Mouse (Mus musculus): ENCODE data around the gene Nfatc3. TPM values are rescaled to one million over a fixed set of nuclear protein-coding genes. Genes with fewer than 3 reads are reported as not detected.
A peak's percentile ranks its signal among the peaks of the same experiment; 100 is the strongest.

The Nfatc3 gene
- polyA plus RNA-seq, 3 experiments from 2014 or later: 35.1 to 41.7 (median 37.1) TPM

DNA sequence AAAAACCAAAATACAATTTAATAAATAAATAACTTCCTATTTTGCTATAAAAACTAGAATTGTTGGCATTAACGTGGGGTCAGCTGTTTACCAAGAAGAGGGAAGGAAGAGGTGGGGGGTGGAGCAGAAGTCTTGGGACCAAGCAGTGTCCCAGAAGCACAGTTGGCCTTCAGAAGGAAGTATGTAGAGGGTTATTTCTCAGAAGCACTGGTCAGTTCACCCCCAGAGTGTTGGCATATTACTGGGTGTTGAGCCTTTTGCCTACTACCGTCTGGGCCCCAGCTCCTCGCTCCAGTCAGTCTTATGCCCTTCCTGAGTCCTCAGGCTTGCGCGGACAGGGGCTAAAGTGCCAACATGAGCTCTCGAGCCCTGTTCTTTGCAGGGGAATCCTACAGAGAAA lies 90.4 kb downstream of the Nfatc3 start:
- no peak for ATAC-seq

DNA sequence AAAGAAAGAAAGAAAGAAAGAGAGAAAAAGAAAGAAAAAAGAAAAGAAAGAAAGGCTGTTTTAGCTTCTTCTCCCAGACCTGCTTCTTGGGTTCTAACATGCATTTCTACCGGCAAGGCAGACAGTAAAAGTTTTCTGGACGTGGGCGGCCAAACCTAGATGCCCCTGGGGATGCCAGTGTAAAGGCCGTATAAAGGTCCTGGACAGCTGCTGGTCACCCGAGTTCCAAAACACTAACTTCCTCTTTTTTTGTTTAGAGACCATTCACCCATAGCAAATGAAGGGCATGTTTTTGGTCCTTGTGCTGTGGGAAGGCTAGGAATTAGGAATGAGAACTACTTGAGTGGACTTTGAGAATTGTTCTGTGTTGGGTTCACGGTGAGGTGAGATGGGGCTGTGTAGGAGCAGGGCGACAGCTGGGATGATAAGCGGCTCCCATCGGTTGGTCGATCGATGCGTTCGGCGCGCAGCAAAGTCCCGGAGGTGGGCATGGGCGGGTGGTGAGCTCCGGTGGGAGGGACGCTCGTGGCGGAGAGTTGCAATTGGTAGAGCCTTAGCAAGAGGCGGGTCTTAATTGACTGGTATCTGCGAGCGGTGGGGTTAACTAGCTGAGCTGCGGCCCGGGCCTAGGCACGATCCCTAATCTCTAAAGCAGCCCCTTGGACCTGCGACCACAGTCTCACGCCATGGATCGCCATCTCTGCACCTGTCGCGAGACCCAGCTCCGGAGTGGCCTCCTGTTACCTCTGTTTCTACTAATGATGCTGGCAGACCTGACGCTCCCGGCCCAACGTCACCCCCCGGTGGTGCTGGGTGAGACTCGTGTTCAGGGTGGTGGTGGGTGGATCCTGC lies 91.4 kb downstream of the Nfatc3 start, which contains the start of gene Pla2g15:
TSS of gene Pla2g15 (plus strand) at position 599 of the 852 bp plus-strand sequence.
- ATAC-seq: peak; percentile 100

DNA sequence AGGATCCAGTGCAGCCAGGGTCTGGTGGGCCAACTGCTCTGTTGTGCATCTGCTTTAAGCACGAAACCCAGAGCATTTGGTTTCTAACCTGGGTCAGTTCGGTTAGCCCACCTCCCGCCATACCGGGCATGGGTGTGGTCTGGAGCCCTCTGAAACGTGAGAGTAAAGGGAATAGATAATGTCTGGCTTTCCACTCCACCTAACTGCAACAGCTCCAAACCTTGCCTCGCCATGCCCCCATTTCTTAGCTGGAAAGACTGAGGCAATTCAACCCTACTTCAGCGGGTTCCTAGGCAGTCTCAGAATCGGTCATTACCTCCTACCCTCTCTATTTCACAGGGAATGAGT lies 92.0 kb downstream of the Nfatc3 start:
- no peak for ATAC-seq

DNA sequence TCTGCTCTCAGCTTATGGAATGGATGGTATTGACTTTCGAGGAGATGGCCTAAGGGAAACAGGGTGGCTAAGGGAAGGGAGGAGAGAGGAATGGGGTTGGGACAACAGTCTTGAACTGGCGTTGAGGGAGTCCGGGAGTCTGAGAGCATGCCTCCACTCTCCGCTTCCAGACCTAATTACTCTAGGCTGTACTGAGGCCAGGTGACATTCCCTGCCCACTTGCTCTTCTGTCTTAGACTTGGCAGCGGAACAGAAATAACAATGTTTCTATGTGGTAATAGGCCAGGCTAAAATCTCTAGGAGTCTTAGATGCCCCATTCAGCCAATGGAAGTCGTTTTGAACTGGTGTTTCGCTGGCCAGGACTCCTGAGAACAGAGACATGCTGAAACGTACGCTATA lies 92.4 kb downstream of the Nfatc3 start:
- no peak for ATAC-seq

DNA sequence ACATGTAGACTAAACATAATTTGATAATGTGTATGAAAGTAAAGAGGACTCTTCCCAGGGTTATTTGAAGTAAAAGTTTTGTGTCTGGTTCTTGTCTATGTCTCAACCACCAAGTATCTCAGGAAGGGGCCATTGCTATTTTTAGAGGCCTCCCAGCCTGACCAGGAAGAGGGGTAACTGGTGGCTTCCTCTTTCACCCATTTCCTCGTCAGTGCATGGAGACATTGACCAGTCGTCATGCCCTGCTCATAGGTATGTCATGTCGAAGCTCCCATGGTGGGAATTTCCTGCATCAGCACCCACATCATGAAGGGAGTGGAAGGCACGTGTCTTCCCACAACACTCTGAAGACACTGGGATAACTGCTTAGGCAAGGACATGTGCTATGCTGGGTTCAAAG lies 94.2 kb downstream of the Nfatc3 start:
- ATAC-seq: no peak

DNA sequence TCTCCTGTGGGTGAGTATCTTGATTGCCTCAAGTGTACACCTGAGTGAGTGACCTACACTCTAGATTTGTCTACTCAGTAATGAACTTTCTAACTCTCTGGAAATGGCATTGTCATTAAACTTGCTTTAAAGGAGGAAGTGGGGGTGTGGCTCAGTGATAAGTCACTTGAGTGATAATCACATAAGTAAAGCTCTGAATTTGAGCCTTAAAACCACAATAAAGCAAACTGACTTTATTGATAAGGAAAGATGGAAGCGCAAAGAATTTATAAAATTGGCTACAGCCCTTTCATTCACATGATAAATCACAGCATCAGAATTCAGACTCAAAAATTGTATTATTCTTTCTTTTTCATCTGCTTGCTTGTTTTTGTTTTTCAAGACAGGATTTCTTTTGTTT lies 98.8 kb downstream of the Nfatc3 start:
- ATAC-seq: no peak

DNA sequence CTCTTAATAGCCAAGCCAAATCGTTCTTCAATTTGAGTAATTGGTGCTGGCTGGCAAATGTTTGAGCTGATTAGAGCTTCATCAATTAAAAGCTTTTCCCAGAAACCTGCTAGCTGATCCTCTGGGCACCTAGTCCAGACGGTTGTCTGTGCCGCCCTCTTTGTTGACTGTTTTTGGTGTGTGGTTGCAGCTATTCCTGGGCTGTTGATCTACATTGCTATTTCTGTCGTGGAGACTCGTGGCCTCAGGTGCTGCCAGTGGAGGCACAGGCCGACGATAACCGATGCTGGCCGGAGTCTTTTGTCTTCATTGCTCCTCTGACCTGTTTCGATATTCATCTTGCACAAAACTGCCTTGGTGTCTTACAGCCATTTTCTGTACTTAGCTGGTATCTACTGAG lies 99.7 kb downstream of the Nfatc3 start:
- no peak for ATAC-seq

DNA sequence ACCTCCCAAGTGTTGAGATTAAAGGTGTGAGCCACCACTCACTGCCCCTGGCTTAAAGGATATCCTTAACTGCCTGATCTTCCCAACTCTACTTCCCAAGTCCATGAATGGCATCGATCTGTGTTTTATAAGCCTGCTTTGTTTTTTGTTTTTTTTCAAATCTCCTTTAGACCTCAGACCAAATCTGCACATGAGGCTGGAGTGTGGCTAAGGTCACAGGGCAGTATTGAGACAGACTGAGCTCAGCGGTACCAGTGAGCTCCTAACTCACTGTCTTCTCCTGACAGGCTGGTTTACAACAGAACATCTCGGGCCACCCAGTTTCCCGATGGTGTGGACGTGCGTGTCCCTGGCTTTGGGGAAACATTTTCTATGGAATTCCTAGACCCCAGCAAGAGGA lies 101.2 kb downstream of the Nfatc3 start:
- ATAC-seq: no peak

DNA sequence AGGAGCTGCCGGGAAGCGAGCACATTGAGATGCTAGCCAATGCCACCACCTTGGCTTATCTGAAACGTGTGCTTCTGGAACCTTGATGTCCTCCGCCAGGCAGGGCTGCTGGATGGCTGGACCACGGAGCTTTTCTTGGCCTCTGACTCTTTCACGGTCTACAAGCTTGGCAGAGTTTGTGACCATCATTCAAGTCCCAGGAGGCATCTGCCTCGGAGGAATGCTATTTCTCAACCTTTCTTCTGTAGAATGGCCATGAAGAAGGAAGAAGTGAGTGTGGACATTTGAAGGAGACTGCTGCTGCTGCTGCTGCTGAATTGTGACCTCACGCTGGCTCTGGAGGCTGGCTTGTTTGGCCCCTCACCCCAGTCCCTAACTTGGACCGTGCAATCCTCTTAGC lies 104.6 kb downstream of the Nfatc3 start:
- no peak for ATAC-seq

DNA sequence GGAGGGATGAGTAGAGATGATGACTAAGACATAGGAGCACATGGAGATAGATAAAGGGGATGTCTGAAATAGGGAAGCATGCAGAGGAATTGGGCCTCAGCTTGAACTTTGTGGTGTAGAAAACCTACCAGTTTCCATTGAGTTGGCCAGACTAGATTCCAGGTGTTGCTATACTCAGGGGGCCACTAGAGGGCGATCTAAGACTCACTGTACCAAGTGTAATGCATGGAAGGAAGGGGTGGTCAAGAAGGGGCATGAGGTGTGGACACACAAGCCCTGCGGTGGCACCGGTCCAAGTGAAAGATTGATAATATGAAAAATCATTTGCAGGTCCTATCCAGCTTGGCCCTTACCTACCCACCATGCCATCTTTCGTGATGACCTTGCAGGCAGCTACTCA lies 106.8 kb downstream of the Nfatc3 start:
- no peak for ATAC-seq

DNA sequence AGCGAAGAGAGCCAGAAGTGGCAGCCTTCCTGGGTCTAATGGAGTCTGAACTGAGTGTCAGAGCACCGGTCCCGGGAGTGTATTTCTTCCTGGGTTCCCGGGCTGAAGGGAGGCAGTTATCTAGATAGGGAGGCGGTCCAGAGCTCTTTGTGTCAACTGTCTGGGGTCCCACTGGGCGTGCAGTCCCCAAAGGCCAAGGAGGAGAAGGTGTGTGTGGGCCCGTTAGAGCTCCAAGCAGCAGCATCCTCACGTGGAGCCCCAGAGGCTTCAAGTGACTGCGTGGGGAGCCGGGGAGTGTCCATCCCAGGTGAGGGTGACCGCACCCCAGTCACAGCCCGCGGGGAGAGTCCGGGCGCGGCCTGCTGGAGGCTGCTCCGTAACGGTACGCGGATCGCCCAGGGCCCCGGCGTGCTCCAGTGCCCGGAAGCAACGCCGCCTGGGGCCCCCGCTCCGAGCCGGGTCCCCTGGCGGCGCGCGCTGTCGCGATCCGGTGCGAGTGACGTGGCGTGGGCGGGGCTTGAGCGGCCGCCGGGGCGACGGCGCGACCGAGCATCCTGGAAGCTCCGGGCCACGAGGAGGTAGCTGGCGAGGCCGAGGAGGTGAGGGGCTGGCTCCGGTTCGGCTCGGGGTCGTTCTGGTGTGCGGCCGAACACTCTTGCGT lies 109.8 kb downstream of the Nfatc3 start, which contains the start of gene Slc7a6:
TSS of gene Slc7a6 (plus strand) at position 502 of the 661 bp plus-strand sequence.
- ATAC-seq: peak; percentile 83

DNA sequence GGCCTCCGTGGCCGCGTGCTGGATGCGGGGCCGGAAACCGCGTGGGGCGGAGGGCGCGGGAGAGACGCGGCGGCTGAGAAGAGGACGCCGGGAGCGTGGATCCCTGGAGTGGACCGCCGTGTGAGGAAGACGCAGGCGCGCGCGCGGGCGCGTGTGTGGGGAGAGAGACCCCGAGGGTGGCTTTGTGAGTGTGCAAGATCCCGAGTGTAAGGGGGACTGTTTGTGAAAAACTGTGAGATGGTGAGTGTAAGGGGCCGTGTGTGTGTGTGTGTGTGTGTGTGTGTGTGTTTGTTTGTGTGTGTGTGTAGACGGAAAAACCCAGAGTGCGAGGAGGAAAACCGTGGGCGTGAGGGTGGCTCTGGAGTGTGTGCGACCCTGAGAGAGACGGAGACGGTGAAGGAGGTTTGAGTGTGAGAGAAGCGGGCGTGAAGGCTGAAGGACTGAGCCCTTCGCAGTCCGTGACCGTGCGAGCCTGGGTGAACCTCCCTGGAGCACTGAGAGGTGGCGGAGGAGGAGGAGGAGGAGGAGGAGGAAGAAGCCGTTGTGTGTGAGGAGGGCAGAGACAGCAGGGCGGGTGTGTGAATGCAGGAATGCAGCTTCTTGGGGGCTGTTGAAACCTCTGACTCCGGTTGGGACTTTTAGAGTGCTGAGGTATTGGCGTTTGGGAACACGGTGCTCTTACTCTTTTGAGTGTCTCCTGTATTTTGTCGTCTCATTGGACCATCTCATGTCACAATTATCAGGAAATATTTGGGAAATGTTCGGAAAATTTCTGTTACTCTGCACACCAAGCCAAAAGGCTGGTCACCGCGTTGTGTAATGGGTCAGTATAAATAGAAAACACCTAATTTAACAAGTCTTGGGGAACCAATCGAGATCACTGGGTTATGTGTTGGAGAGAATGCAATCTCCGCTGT lies 110.6 kb downstream of the Nfatc3 start:
- peak; percentile 23 for ATAC-seq

DNA sequence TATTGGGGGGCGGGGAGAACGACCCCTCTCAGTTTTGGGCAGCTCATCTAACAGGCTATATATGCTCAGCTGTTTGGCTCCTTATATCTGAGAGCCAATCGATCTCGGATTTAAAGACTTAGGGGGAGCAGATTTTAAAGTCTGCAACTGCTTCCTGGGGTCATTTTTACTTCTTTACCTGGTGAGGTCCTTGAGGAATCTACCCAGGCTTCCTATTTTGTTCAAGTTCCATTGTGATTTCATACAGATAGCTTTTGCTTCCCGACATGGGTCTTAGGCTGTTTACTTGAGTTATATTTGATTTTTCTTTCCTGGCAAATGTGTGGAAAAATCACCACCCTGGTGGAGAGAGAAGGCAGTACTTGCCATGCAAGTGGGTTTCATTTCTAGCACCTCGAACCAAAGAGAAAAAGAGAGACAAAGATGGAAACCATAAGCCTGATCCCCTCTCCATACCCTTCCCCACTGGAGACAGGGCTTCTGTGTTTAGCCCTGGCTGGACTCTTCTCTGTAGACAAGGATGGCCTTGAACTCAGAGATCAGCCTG lies 111.4 kb downstream of the Nfatc3 start:
- ATAC-seq: no peak

DNA sequence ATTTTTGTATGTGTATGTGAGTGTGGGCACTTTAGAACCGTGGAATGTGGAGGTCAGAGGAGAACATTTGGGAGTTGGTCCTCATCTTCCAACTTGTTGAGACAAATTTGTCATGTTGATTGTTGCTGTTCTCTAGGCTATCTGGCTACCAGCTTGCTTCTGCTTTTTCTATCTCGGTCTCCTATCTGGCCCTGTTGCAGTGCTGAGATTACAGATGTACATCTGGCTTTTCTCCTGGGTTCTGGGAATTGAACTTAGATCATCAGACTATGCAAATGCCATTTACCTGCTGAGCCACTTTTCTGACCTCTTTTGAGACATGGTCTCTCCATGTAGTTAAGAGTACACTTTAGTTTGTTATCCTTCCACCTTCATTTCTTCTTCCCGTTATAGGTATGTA lies 114.9 kb downstream of the Nfatc3 start:
- ATAC-seq: no peak

DNA sequence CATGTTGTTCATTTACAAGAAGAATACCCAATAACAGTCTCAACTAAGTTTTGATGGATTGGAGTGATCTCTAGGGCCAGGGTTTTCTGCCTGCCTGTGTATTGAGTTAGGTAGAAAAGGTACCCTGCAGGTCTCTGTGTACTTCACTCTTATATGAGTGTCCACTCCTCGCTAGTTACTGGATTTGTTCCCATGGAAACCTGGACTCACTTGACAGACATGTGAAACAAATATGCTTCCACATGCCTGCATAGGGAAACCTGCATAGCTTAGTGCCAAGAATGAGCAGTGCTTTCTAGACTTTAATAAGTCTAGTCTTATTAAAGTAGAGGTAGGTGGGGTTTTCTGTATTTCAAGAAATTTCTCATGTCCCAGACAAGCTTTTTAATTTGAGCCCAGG lies 118.3 kb downstream of the Nfatc3 start:
- ATAC-seq: no peak

DNA sequence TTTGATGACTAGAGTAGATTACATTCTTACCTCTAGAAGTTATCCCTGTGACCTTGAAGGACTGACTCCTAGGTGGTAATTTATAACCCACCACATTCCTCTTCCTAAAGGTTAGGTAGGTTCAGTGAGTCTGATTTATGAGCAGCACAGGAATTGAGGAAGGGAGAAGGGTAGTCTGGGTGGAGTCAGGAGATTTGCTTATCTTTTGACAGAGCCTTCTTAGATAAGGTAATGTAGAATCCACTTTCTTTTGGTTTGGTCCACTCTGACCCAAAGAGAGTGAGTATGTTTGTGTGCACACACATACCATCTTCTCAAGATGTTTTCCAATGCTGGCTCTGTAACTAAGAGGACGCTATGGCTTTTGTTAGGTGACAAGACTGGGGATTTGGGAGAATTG lies 119.0 kb downstream of the Nfatc3 start:
- no peak for ATAC-seq

DNA sequence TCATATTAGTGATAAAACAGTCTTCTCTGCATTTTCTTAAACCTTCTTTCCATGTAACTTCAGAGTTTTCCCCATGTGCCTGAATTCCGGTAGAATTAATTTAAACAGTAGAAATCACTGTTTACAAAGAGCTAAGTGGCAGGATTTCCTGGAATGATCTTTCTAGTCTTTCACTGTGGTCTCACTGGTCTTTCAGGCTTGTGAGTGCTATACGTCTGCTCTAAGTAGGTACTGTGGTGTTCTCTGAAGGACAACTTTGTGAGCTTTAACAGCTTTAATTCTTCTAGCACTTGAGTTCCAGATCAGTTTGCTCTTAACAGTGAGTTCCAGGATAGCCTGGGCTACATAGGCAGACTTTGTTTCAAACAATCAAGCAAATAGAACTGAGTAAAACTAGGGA lies 119.8 kb downstream of the Nfatc3 start:
- ATAC-seq: no peak

Other genes with a start within 250 kb of the Nfatc3 start
- 1 to 10 TPM; 5.3 to 8.7 (median 5.9) TPM for gene Ranbp10, start 231.5 kb upstream of the Nfatc3 start, polyA plus RNA-seq (2017; shearing (Covaris generic))
- gene Tsnaxip1, start 231.1 kb upstream of the Nfatc3 start, polyA plus RNA-seq (2017; shearing (Covaris generic)): not detected
- 10 to 100 TPM; 13.8 to 22.1 (median 18.4) TPM for gene Cenpt, start 205.6 kb upstream of the Nfatc3 start, polyA plus RNA-seq (2017; shearing (Covaris generic))
- 1 to 10 TPM; 5.5 to 6.7 (median 6.0) TPM for gene Thap11, start 203.7 kb upstream of the Nfatc3 start, polyA plus RNA-seq (2017; shearing (Covaris generic))
- 10 to 100 TPM; 10.8 to 70.1 (median 13.0) TPM for gene Nutf2, start 198.3 kb upstream of the Nfatc3 start, polyA plus RNA-seq (2017; shearing (Covaris generic))
- 10 to 100 TPM; 28.1 to 41.1 (median 33.9) TPM for gene Edc4, start 178.0 kb upstream of the Nfatc3 start, polyA plus RNA-seq (2017; shearing (Covaris generic))
- 1 to 10 TPM in 2 of 3 experiments, not detected in 1; 1.2 to 1.8 TPM for gene Nrn1l, start 165.3 kb upstream of the Nfatc3 start, polyA plus RNA-seq (2017; shearing (Covaris generic))
- 10 to 100 TPM; 10.0 to 14.4 (median 11.1) TPM for gene Pskh1, start 158.4 kb upstream of the Nfatc3 start, polyA plus RNA-seq (2017; shearing (Covaris generic))
- 1 to 10 TPM; 3.0 to 4.1 (median 3.4) TPM for gene Ctrl, start 125.0 kb upstream of the Nfatc3 start, polyA plus RNA-seq (2017; shearing (Covaris generic))
- 100 to 1,000 TPM; 368 to 388 (median 373) TPM for gene Psmb10, start 120.4 kb upstream of the Nfatc3 start, polyA plus RNA-seq (2017; shearing (Covaris generic))
- gene Lcat, start 115.5 kb upstream of the Nfatc3 start, polyA plus RNA-seq (2017; shearing (Covaris generic)): under 1 TPM; 0.44 to 0.67 (median 0.45) TPM
- gene Slc12a4, start 92.7 kb upstream of the Nfatc3 start, polyA plus RNA-seq (2017; shearing (Covaris generic)): 1 to 10 TPM; 5.4 to 8.8 (median 6.4) TPM
- not detected for gene Dpep3, start 79.4 kb upstream of the Nfatc3 start, polyA plus RNA-seq (2017; shearing (Covaris generic))
- 10 to 100 TPM; 29.0 to 36.7 (median 32.2) TPM for gene Dus2, start 67.5 kb upstream of the Nfatc3 start, polyA plus RNA-seq (2017; shearing (Covaris generic))
- not detected for gene Dpep2nb, start 52.9 kb upstream of the Nfatc3 start, polyA plus RNA-seq (2017; shearing (Covaris generic))
- gene Ddx28, start 47.0 kb upstream of the Nfatc3 start, polyA plus RNA-seq (2017; shearing (Covaris generic)): 10 to 100 TPM in 2 of 3 experiments, 1 to 10 TPM in 1; 9.3 to 15.6 (median 12.3) TPM
- under 1 TPM in 2 of 3 experiments, not detected in 1; 0.20 to 0.64 TPM for gene Esrp2, start 78.1 kb downstream of the Nfatc3 start, polyA plus RNA-seq (2017; shearing (Covaris generic))
- gene Pla2g15, start 91.6 kb downstream of the Nfatc3 start, polyA plus RNA-seq (2017; shearing (Covaris generic)): 1 to 10 TPM; 4.5 to 6.2 (median 4.7) TPM
- 10 to 100 TPM; 21.0 to 35.6 (median 33.1) TPM for gene Slc7a6, start 110.0 kb downstream of the Nfatc3 start, polyA plus RNA-seq (2017; shearing (Covaris generic))
- 10 to 100 TPM; 20.7 to 26.9 (median 23.1) TPM for gene Slc7a6os, start 152.1 kb downstream of the Nfatc3 start, polyA plus RNA-seq (2017; shearing (Covaris generic))
- gene Prmt7, start 152.1 kb downstream of the Nfatc3 start, polyA plus RNA-seq (2017; shearing (Covaris generic)): 10 to 100 TPM; 16.6 to 35.3 (median 27.0) TPM

Data from inflammation-experienced regulatory T-cells, adult 6 months (primary cell).